Mouse (Mus musculus) T-cell, adult 66 days (primary cell): ENCODE results near the gene Smg8. TPM values are rescaled to one million over a fixed set of nuclear protein-coding genes. Genes with fewer than 3 reads are reported as not detected.

Source experiments
- total RNA-seq, 2 experiments: library from RNA; stranded (reverse); gene quantifications; 3 replicates in 1 of 2; 4 replicates in 1 of 2; pipeline ENCODE4 v1.2.4; 2023

The Smg8 gene
- total RNA-seq = 10 to 100 TPM; 26.9 to 27.1 TPM

GRCm38 (mm10) chr11:87086290-87086984 lies at the start of gene Smg8:
Smg8 (minus strand) TSS chr11:87086774.

GRCm38 (mm10) chr11:87126824-87127816 lies 40.5 kb upstream of the Smg8 start, which contains the start of gene Trim37:
Trim37 (plus strand) TSS chr11:87127077.

GRCm38 (mm10) chr11:87108755-87109518 lies 22.4 kb upstream of the Smg8 start, which contains the start of gene Ska2:
Ska2 (plus strand) TSS chr11:87109234.

DNA sequence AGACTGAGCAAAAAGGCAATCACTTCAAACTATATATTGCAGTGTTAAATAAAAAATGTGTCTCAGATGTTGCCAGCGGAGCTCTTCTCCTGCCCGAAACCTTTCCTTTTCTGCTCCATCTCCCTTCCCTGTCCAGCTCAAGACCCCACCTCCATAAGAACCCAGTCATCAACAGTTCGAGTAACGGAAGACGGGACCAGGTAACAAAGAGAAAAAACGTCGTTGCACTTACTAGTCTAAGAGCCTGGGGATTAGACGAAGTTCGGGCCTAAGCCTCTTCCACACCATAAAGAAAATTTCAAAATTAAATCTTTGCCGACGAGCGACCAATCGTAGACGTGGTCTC lies 21.8 kb upstream of the Smg8 start, which contains the start of gene Prr11:
Gene Prr11, minus strand, starts transcription at position 300 of the 346 bp plus-strand sequence.

DNA sequence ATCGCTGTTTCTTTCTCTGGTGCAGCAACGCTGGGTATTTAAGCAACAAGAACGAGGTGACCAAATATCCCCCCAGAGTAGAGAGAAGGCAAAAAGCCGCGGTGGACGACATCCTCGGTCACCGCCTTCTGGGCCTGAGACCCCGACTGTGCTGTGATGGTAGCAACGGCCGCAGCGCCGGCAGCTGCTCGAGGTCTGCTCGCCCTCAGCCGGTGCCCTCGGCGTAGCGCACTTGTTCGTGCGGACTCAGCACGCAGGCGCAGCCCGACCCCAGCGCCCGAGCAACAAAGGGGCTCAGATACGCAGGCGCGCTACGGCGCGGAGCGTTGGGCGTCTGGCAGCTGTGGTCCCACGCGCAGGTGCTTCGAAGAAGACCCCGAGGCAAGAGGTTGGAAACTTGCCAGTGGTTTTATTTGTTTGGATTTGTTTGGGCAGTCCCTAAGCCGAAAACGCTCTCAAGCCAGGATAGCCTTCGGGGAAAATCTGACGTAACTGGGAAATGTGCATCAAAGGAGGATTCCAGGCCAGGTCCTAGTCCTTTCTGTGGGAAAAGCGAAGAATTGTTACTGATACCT lies 12.6 kb downstream of the Smg8 start, which contains the start of gene Gdpd1:
Gene Gdpd1, minus strand, starts transcription at position 197 of the 575 bp plus-strand sequence.

Other genes starting within 250 kb of the Smg8 start
- 1 to 10 TPM; 2.7 to 2.9 TPM for gene Ypel2, start 93.1 kb downstream of the Smg8 start, total RNA-seq
- gene Gdpd1, start 12.7 kb downstream of the Smg8 start, total RNA-seq = under 1 TPM; 0.52 to 0.56 TPM
- 1 to 10 TPM; 1.2 to 1.5 TPM for gene Prr11, start 21.9 kb upstream of the Smg8 start, total RNA-seq
- 10 to 100 TPM in 1 of 2 experiments, 1 to 10 TPM in 1; 7.0 to 12.7 TPM for gene Ska2, start 22.5 kb upstream of the Smg8 start, total RNA-seq
- gene Trim37, start 40.3 kb upstream of the Smg8 start, total RNA-seq = 10 to 100 TPM; 12.1 to 15.8 TPM